Mouse (Mus musculus) MEL (cell line): Measurements from ENCODE around the gene Pbx3. TPM values are rescaled to one million over a fixed set of nuclear protein-coding genes. Genes with fewer than 3 reads are reported as not detected.

ENCODE experiments used
- DNase-seq: peaks from one replicate; pipeline ENCODE4 v3.0.0; 2011; ENCODE audit warnings: low read depth, low spot score
- H3K27ac ChIP-seq: 2 replicates; pipeline ENCODE4 v1.5.1; 2012; ENCODE audit warnings: low read depth, mild to moderate bottlenecking, control low read depth, low read length, moderate library complexity; ENCODE audit not compliant: control insufficient read depth
- H3K27me3 ChIP-seq, 2 experiments: fragments of 150-350 bp in 1 of 2; sonication (generic) in 1 of 2; 2 replicates each; pipeline ENCODE4 v1.6.1; 2012; ENCODE audit warnings: low read length in 2 of 2, mild to moderate bottlenecking in 2 of 2, improper control_type of control experiment in 1 of 2, moderate library complexity in 1 of 2; ENCODE audit not compliant: insufficient read depth in 2 of 2, control insufficient read depth in 1 of 2
- H3K36me3 ChIP-seq, 2 experiments: 2 replicates each; pipeline ENCODE4 v1.6.1; 2012 to 2014; ENCODE audit warnings: low read length in 2 of 2, improper control_type of control experiment in 1 of 2, inconsistent platforms in 1 of 2, mild to moderate bottlenecking in 1 of 2; ENCODE audit not compliant: insufficient read depth in 2 of 2, control insufficient read depth in 1 of 2
- H3K4me1 ChIP-seq, 2 experiments: fragments of 150-350 bp in 1 of 2; sonication (generic) in 1 of 2; 2 replicates each; pipeline ENCODE4 v1.6.1; 2012; ENCODE audit warnings: low read length in 2 of 2, improper control_type of control experiment in 1 of 2, mild to moderate bottlenecking in 1 of 2; ENCODE audit not compliant: insufficient read depth in 2 of 2, control insufficient read depth in 1 of 2
- H3K4me3 ChIP-seq, 2 experiments: fragments of 150-350 bp in 1 of 2; sonication (generic) in 1 of 2; 2 replicates each; pipeline ENCODE4 v1.5.1; 2012; ENCODE audit warnings: low read depth in 2 of 2, low read length in 2 of 2, mild to moderate bottlenecking in 2 of 2, moderate library complexity in 2 of 2, control low read depth in 1 of 2, improper control_type of control experiment in 1 of 2; ENCODE audit not compliant: control insufficient read depth in 1 of 2, insufficient read depth in 1 of 2
- H3K79me2 ChIP-seq: 2 replicates; pipeline ENCODE4 v1.6.1; 2012; ENCODE audit warnings: mild to moderate bottlenecking, low read length, moderate library complexity; ENCODE audit not compliant: control insufficient read depth, poor library complexity, insufficient read depth
- H3K9ac ChIP-seq: 2 replicates; pipeline ENCODE4 v1.6.1; 2012; ENCODE audit warnings: low read depth, mild to moderate bottlenecking, control low read depth, low read length, moderate library complexity; ENCODE audit not compliant: control insufficient read depth, poor library complexity, severe bottlenecking
- H3K9me3 ChIP-seq: fragments of 150-350 bp; sonication (generic); replicated peaks from 2 replicates; pipeline ENCODE4 v1.6.1; 2012; ENCODE audit warnings: mild to moderate bottlenecking, low read length, improper control_type of control experiment, moderate library complexity; ENCODE audit not compliant: insufficient read depth
- MAFK ChIP-seq: IDR thresholded peaks from 2 replicates; pipeline ENCODE4 v1.6.1; 2011; ENCODE audit warnings: low read depth, mild to moderate bottlenecking, low read length, improper control_type of control experiment, borderline replicate concordance
- MEF2A ChIP-seq: IDR thresholded peaks from 2 replicates; pipeline ENCODE4 v1.6.1; 2014; ENCODE audit warnings: low read depth, mild to moderate bottlenecking, inconsistent platforms, low read length, improper control_type of control experiment; ENCODE audit not compliant: poor library complexity, insufficient replicate concordance, severe bottlenecking; ENCODE audit errors: extremely low read depth
- MXI1 ChIP-seq: IDR thresholded peaks from 2 replicates; pipeline ENCODE4 v1.6.1; 2011; ENCODE audit warnings: mild to moderate bottlenecking, low read depth, low read length, improper control_type of control experiment
- POLR2A ChIP-seq, 2 experiments: IDR thresholded peaks; 2 replicates each; pipeline ENCODE4 v1.6.1; 2011 to 2012; ENCODE audit warnings: low read length in 2 of 2, mild to moderate bottlenecking in 2 of 2, control low read depth in 1 of 2, improper control_type of control experiment in 1 of 2, low read depth in 1 of 2, moderate library complexity in 1 of 2; ENCODE audit not compliant: control insufficient read depth in 1 of 2, insufficient read depth in 1 of 2, poor library complexity in 1 of 2
- RAD21 ChIP-seq: IDR thresholded peaks from 2 replicates; pipeline ENCODE4 v1.6.1; 2011; ENCODE audit warnings: mild to moderate bottlenecking, low read depth, low read length, improper control_type of control experiment
- SIN3A ChIP-seq: IDR thresholded peaks from 2 replicates; pipeline ENCODE4 v1.6.1; 2012; ENCODE audit warnings: low read length, improper control_type of control experiment, inconsistent platforms
- SMC3 ChIP-seq: IDR thresholded peaks from 2 replicates; pipeline ENCODE4 v1.6.1; 2011; ENCODE audit warnings: low read depth, low read length, improper control_type of control experiment
- TAL1 ChIP-seq: IDR thresholded peaks from 2 replicates; pipeline ENCODE4 v1.6.1; 2012; ENCODE audit warnings: mild to moderate bottlenecking, inconsistent platforms, low read length, moderate library complexity, mixed read lengths
- TBP ChIP-seq: IDR thresholded peaks from 2 replicates; pipeline ENCODE4 v1.8.0; 2011; ENCODE audit warnings: low read depth, low read length, improper control_type of control experiment
- ZNF384 ChIP-seq: IDR thresholded peaks from 2 replicates; pipeline ENCODE4 v1.6.1; 2012; ENCODE audit warnings: low read depth, mild to moderate bottlenecking, inconsistent platforms, low read length, improper control_type of control experiment
- polyA plus RNA-seq, 2 experiments: library from polyadenylated mRNA; stranded (reverse) in 1 of 2; unstranded in 1 of 2; fragments of >175 nt in 1 of 2; fragments of >200 nt in 1 of 2; gene quantifications; 2 replicates each; pipeline versions ENCODE4 v1.2.1 to v1.2.4; 2012; ENCODE audit warnings: low replicate concordance in 2 of 2, low read depth in 1 of 2; ENCODE audit not compliant: insufficient read length in 2 of 2, insufficient read depth in 1 of 2, missing spikeins in 1 of 2
- total RNA-seq: library from RNA; depleted of rRNA; stranded (reverse); fragments of 300-350 nt; gene quantifications from 2 replicates; pipeline ENCODE4 v1.2.3, GENCODE M21; 2012

The Pbx3 gene
- total and polyA plus RNA-seq, 3 experiments = 10.1 to 22.4 TPM; not detected in 1

DNA sequence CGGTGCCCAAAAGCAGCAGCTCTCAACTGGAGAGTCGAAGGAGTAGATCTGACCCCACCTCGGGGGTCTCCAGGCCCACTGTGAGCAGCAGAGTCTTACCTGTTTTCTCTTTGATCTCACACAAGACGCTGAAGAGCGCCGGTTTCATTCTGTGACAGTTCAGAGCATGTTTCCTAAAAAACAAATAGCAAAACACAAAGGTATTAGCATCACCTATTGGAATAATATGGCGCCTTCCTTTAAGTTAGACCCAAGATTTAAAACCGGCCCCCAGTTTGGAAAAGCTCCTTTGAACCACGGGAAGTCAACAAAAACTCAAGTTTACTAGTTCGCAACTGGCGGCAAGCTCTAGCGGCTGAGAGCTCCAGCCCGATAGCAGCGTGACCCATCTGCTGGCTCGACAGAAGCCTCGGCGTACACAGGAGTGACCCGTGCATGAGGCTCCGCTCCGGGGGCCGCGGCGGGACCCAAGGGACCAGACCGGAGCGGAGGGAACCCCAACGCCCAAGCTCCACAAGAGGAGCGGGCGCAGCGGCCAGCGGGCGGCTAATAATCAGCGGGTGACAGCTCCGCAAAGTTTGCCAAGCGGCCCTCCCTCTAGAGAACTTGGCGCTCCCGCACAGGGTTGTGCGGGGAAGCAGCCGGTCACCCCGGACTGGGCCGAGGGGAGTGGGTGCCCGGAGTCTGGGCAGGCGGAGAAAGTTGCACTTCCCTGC is 2.1 kb downstream of the Pbx3 start:
- peaks cover 25% of the 10 kb centered on the region for H3K79me2 ChIP-seq
- H3K9ac ChIP-seq = peak overlapping the region; percentile 85
- H3K27me3 ChIP-seq = no peaks in the 10 kb centered on the region
- peak overlapping the region; percentile 56 for H3K27ac ChIP-seq
- peak overlapping the region; percentile 76 to 86 for H3K4me3 ChIP-seq
- TF ChIP-seq TBP (no peak), MXI1 (peak; percentile 91), SIN3A (peak; percentile 58; the same call in 1 of the 2 replicates), POLR2A (IDR thresholded peaks at IDR 0.05; ENCODE audit: control insufficient read depth in 1 of 2, insufficient read depth in 1 of 2, low read depth in 1 of 2, low read length in 2 of 2, poor library complexity in 1 of 2) (peak in 1 of 2 experiments; percentile 30; a peak in 1 of 4 replicates), RAD21 (no peak)
- peaks cover 0 to 20% of the 10 kb centered on the region in 2 experiments; a peak in 3 of 4 replicates for H3K36me3 ChIP-seq
- H3K9me3 ChIP-seq = no peaks in the 10 kb centered on the region
- peaks cover 6 to 22% of the 10 kb centered on the region in 2 experiments for H3K4me1 ChIP-seq
- peak; percentile 68 for DNase-seq

DNA sequence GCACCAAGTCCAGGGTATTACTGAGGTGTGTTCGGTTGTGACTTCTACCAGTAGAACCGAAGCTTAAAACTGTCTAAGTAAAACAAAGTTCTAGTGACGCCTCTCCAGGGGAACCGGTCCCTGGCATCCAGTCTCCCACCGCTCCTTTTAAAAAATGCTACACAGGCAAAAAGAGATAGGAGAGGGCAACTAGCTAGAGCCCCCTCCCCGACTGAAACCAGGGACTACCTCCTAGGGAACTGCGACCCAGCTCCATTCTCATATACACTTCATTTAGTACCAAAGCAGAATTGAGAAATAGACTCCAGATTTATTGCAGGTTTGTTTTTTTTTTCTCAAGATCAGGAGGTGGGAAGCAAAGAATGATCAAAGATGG is 2.6 kb downstream of the Pbx3 start:
- H3K27ac ChIP-seq = peak overlapping the region; percentile 56

DNA sequence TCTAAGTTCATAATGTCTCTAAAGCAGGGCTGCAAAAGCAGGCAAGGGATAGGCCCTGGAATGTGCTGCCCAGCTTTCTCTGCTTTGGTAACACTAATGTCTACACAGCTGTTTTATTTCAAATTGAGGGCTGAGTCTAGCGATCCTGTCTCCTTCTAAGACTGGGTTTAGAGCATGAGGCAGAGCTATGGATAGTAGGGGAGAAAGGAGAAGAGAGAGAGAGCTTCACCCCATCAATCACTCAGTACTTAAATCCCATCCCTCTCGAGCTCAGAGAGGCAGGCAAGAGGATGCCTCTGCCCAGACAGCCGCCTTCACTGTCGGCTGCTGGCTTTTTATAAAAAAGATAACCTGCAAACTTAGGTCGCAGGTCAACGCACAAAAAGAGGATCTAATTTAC is 4.5 kb downstream of the Pbx3 start:
- peaks cover 0 to 25% of the 10 kb centered on the region in 2 experiments; a peak in 3 of 4 replicates for H3K36me3 ChIP-seq
- peak overlapping the region; percentile 6; the same call in 1 of the 2 replicates for H3K27ac ChIP-seq
- H3K27me3 ChIP-seq = no peaks in the 10 kb centered on the region
- H3K9me3 ChIP-seq = no peaks in the 10 kb centered on the region
- peak overlapping the region; percentile 49 for H3K9ac ChIP-seq
- TF ChIP-seq SMC3 (0 out of 2 replicates have a peak, but pooled peaks have one; percentile 3), MAFK (no peak), MEF2A (no peak)
- DNase-seq = peak; percentile 58
- peaks cover 6 to 34% of the 10 kb centered on the region in 2 experiments for H3K4me1 ChIP-seq
- peak overlapping the region; percentile 31 to 39 for H3K4me3 ChIP-seq
- H3K79me2 ChIP-seq = peaks cover 25% of the 10 kb centered on the region

More for the DNA sequence above, 2.6 kb downstream of the Pbx3 start:
- no peaks in the 10 kb centered on the region for H3K27me3 ChIP-seq
- H3K4me3 ChIP-seq = peak overlapping the region; percentile 76 to 86
- no peak for TF ChIP-seq TAL1
- peak; percentile 36; the same call in 1 of the 2 replicates for TF ChIP-seq ZNF384
- H3K36me3 ChIP-seq = peaks cover 0 to 20% of the 10 kb centered on the region in 2 experiments; a peak in 3 of 4 replicates
- H3K9me3 ChIP-seq = no peaks in the 10 kb centered on the region
- H3K9ac ChIP-seq = peak overlapping the region; percentile 85
- H3K4me1 ChIP-seq = peaks cover 6 to 24% of the 10 kb centered on the region in 2 experiments
- no peak for DNase-seq
- peaks cover 25% of the 10 kb centered on the region for H3K79me2 ChIP-seq
